Mouse (Mus musculus) urinary bladder, postnatal 36 days (tissue): ENCODE results near the gene Ccdc157.
"Not testable (repeated sequence)": the region's sequence is repeated elsewhere in the genome, so short reads cannot be mapped to it uniquely, and the experiment has no call there.

ENCODE experiments used
- DNase-seq, 2 experiments: peaks; one replicate each; pipeline ENCODE4 v3.0.0; 2022; ENCODE audit warnings: low spot score in 2 of 2, mixed read lengths in 1 of 2

Gene Ccdc157

GRCm38 (mm10) chr11:4159808-4160708 is at the start of gene Ccdc157, which contains the start of gene Sf3a1:
Gene Ccdc157, minus strand, starts transcription at chr11:4160293.
Gene Sf3a1, plus strand, starts transcription at chr11:4160350.
- peak; percentile 89 to 93 for DNase-seq

DNA sequence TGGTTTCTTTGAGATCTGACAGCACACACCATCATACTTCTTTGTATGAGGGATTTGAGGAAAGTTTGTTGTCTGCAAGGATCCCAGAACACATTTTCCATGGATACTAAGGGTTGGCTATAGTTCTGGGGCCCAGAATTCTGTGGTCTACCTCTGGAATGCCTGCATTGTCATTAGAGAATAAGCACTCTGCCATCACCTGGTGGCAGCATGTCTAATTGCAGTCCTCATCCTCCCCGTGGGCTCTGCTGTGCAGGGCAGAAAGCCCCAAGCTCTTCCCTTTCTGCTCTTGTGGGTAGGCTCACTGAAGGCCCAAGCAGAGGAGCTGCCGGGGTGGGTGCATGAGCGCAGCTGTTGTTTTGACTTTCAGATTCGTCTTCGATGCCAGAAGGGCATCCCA is 49.5 kb upstream of the Ccdc157 start:
- no peak for DNase-seq

- no peak for DNase-seq
Measured at GRCm38 (mm10) chr11:4207655-4208054, 47.6 kb upstream of the Ccdc157 start.

- no peak for DNase-seq
Measured at GRCm38 (mm10) chr11:4206563-4206962, 46.5 kb upstream of the Ccdc157 start.

GRCm38 (mm10) chr11:4205951-4206350 is 45.9 kb upstream of the Ccdc157 start:
- no peak for DNase-seq

GRCm38 (mm10) chr11:4205097-4205655 is 45.1 kb upstream of the Ccdc157 start:
- no peak for DNase-seq

GRCm38 (mm10) chr11:4203705-4204074 is 43.6 kb upstream of the Ccdc157 start:
- peak; percentile 56 to 76 for DNase-seq

GRCm38 (mm10) chr11:4202995-4203704 is 43.1 kb upstream of the Ccdc157 start:
- no peak for DNase-seq

- DNase-seq = no peak
Measured at GRCm38 (mm10) chr11:4201981-4202700, 42.0 kb upstream of the Ccdc157 start.

DNA sequence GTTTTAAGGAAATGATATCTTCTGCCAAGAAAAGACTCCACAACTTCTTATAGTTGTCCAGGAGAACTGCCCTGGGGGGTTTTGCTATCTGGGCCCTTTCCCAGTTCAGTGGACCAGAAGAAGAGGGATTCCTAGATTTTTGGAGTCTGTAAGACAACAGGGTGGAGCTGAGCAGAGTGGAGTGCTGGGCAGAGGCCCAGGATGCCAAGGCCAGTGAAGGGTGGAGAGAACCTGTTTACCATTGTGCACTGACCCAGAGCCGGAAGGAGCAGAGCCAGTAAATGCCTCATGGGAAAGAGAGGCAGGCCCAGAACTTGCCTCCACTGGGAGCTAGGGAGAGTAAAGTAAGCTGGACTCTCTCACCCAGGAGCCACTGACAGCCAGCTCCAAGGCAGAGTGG is 37.6 kb upstream of the Ccdc157 start:
- DNase-seq = peak in 1 of 2 experiments; percentile 60

- peak; percentile 66 for DNase-seq
Measured at GRCm38 (mm10) chr11:4196636-4197035, 36.5 kb upstream of the Ccdc157 start.

GRCm38 (mm10) chr11:4195597-4196031 is 35.5 kb upstream of the Ccdc157 start:
- DNase-seq = no peak

- no peak for DNase-seq
Measured at GRCm38 (mm10) chr11:4193420-4193819, 33.3 kb upstream of the Ccdc157 start.

DNA sequence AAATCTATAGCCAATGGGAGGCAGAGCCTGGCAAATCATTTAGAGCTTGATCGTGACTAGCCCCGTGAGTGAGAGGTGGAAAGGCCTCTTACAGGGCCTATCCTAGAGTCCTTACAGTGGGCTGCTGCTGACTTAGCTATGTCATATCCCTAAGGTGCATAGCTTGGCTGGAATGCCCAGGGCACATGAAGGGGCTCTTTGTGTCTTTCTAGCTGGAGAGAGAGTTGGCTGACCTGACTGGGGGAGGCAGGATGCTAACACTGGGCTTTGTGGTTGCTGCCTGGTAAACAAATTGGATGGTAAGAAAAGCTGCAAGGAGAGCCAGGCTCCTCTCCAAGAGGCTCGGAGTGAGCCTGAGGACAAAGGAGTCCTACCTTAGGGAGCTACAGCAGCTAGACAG is 32.7 kb upstream of the Ccdc157 start:
- no peak for DNase-seq

DNA sequence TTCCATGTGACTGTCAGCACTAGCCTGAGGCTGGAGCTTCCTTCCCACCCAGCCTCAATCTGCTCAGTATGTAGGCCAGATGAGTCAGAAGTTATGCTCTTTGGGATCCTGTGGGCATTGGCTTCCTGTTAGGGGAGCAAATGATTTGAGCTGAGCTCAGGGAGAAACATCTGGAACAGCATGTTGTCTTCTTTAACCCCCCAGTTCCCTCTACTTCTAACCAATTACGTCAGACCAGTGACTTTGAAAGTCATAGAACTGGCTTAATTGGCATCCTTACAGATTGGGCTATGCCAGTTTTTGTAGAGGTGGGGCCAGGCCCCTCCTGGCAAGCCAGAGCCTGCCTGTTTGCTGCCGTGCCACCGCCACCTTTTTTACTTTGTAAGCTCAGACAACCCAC is 30.6 kb upstream of the Ccdc157 start:
- no peak for DNase-seq

DNA sequence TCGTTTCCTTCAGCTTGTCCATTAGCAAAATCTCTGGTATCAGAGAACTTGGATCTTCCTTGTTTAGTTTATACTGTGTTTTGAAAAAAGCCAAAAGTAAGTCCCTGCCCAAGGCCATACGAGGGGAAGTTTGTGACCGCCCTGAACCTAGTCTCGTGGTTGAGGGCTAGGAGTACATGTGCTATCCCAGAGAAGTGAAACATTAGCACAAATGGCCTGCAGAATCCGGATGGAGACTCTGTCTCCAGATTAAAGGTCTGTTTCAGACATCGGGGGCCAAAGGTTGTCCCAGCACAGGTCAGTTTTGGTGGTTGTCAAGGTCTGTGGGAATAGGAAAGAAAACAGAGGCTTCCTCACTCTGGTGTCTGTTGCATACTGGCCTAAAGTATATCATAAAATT is 29.1 kb upstream of the Ccdc157 start:
- no peak for DNase-seq

GRCm38 (mm10) chr11:4187318-4187700 is 27.2 kb upstream of the Ccdc157 start:
- no peak for DNase-seq

GRCm38 (mm10) chr11:4186486-4187317 is 26.6 kb upstream of the Ccdc157 start, which contains the start of gene Tbc1d10a:
Gene Tbc1d10a, plus strand, starts transcription at chr11:4186789.
- peak; percentile 97 to 98 for DNase-seq

DNA sequence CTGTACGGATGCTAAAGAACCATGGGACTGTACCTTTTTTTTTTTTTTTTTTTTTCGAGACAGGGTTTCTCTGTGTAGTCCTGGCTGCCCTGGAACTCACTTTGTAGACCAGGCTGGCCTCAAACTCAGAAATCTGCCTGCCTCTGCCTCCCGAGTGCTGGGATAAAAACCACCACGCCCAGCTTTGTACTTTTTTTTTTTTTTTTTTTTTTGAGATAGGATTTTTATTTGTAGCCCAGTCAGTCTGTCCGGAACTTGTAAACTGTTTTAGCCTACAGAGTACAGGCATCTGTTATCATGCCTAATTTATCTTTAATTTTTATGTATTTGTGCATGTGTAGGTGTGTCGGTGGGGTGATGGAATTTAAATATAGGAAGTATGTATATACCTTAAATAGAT is 25.4 kb upstream of the Ccdc157 start:
- not testable (repeated sequence) for DNase-seq

DNA sequence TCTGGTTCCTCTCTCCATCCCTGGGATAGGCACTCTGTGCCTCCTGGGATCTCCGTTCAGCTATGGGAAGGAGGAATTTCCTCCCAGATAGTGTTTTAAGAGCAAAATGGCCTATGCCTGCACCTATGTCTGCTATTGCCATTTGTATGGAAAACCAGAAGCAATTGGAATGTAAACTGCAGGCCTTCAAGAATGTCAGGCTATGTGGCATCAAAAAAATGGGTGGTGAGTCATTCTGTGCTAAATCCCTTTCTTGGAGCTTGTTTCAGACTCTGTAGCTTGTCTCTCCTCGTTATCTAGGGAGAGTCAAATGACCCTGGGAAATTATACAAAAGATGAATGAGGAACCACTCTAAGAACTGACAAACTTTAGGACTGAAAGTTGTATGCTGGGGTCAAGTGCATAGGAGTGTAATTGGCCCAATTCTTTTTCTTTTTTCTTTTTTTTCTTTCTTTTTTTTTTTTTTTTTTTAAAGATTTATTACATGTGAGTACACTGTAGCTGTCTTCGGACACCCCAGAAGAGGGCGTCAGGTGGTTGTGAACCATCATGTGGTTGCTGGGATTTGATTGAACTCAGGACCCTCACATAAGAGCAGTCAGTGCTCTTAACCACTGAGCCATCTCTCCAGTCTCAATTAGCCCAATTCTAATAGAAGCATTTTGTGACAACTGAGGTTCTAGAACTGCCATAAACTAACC is 24.3 kb upstream of the Ccdc157 start:
- no peak for DNase-seq
